Mouse (Mus musculus) adrenal gland, postnatal 10 days (tissue): ENCODE measurements around the gene Hoxd9. TPM values are rescaled to one million over a fixed set of nuclear protein-coding genes. Genes with fewer than 3 reads are reported as not detected.

Experiments used
- DNase-seq: peaks from one replicate; pipeline ENCODE4 v3.0.0; 2021; ENCODE audit warnings: mixed read lengths
- total RNA-seq, 2 experiments: library from RNA; stranded (reverse); gene quantifications; 2 replicates each; pipeline ENCODE4 v1.2.3; 2021

Gene Hoxd9
- total RNA-seq, 2 experiments from 2014 or later, result 4.6 TPM

DNA sequence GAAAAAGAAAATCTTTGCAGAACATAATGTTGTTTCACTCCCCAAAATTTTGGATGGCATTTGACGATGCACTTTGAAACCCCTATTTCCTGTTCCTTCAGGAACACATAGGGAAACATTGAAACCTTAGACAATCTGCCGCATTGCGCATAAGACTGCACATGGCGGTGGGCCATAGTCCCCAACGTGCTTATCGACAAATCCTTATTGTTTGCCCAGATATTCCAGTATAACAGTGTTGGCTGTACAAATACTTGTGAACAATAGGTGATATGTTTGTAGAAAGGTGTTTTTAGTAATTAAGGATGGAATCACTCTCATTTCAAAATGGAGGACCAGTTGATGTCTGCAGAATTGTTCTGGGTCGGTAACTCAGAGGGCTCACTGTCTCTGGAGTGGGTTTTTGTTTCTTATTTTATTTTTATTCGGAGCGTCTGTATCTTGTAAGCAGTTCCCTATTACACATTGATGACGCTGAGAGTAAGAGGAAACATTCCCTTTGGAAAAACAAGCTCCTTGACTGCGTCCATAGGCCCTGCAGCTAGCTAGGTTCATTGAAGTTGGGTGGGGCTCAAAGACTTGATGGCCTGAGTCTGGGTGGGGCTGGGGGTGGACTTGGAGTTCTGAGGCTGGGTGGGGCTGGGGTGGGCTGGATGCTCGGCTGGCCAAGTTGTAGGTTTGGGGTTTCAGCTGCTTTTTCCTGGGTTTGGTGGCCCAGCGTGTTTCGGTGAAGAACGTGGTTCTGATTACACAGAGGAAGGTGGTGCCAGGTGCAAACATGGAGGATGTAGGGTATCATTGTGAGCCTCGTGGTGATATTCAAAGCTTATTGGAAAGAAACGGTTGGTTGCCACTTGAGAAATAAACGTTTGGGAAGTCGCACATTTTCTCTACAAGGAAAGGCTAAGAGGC lies 16.0 kb downstream of the Hoxd9 start:
- DNase-seq, result peak; percentile 6

DNA sequence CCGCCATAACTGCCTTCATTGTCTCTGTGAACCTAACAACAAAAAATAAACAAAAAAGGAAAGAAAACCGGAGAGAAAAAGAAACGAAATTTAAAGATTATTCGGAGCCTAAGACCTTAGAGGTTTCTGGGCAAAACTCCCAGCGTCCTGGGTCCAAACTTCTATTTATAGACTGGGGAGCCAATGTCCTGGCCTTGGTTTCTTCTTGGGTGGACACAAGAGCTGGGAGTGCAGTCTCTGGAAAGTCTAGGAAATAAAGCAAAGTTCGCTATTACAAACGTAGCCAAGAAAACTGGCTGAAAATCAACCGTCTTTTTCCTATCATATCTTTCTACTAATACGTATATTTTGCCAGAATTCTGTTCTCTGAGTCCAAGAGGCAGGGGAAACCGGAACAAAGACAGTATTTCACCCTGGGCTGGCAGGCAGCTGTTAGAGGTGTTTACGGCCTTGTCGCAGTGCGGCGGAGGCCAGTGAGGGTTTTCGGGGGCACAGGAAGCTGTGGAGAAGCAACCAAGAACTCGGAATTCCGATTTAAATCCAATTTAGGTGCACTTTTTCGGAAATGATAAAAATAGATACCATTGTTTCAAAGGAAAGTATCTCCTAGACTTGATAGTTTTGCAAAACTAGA lies 16.7 kb downstream of the Hoxd9 start:
- DNase-seq, result peak; percentile 32

DNA sequence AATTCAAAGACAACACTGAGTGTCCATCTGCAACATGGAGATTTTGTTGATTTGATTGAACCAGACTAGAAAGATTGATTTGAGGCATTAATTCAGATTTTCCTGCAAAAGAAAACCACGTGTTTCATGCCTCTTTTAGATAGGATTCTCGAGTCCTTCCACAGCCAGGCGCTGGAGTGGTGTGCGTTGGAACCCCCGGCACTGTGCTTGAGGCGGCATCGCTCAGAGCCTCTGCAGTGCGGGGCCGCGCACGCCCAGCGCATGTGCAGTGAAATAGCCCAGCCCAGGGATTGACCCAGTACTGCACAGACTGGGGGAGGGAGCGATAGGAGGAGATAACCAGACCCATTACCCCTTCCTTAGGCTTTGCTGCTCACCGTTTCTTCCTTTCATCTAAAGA lies 17.4 kb downstream of the Hoxd9 start:
- DNase-seq, result peak; percentile 75

DNA sequence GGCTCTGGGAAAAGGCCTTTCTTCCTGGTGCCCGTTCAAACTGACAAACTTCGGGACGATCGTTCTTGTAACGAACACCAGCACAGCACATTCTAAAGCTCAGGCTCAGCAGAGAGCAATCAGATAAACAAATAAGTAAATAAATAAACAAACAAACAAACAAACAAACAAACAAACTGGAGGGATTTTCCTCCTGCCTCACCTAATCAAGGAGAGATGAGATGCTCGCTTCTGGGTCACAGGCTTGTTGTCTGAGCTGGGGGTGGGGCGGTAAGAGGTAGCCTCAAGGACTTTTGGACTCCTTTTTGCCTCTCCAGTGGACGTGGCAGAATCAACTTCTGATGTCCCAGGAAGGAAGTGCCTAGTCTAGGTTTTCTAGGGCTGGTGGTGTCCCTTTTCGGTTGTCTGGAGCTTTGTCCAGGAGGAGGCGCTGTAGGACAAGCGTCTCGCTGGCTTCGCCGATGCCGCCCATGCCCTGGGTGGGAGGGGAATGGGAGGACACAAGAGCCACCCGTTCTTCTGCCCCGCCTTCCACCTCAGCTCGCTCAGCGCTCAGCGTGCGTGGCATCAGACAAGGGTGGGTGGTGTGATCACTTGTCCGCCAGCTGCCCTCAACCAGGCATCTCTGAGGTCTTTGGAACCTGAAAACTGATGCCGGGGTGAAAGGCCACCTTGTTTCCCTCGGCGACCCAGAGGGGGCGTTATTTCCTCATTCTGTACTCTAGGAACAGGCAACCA lies 18.1 kb downstream of the Hoxd9 start:
- DNase-seq, result peak; percentile 97

DNA sequence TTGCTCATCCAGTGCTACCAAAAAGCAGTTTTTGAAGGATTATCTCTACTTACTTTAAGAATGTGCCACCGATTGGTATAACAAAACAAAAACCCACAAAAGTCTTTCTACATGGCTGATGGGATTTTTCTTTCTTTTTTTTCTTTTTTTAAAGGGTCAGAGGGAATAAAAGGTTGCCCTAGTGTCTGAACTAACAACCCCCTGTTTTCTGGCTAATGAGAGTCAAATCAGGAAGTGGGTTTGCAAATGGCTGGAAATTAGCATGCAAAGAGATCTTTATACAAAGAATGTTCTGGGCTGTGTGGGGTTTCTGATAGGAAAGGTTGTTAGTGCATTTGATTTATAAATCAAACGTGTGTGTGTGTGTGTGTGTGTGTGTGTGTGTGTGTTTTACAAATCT lies 22.9 kb downstream of the Hoxd9 start:
- DNase-seq, result no peak

DNA sequence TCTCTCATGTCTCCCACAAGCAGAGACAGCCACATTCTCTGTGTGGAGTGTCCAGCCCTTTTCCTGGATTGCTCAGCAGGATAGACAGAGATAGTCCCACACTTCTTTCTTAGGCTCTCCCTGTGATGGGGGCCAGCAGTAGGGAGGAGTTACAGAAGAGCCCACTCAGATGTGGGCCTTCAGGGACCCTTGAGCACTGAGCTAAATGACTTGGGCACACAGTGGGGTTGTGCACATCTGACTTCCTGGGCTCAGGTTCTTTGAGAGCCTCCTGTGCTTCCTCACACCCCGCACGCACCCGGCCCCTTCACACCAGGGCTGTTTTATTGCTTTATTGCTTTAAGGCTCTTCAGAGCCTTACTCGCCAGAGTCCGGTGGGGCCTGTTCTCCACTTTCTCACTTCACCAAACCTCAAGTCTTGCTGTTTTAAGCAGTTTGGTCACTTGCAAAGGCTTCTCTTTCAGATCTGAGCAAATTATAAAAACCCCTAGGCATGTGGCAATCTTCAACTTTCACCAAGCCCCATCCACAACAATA lies 23.5 kb downstream of the Hoxd9 start:
- DNase-seq, result no peak

DNA sequence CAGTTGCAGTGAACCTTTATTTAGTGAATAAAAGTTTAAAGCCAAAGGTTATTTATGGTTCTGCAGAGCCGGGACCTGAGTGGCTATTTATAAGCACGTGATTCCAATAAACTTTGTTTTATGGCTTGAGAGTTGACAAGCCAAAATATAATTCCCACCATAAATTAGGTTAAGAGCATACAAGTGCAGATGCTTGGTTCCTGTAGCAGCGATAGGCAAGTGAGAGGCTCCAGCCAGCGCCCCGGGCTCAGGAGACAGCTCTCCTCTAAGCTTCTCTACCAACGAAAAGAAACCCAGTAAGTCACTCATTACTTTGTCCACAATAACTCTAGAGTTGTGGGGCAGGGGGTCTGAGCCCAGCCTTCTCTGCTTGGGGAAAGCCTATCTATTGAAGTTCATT lies 24.4 kb downstream of the Hoxd9 start:
- no peak for DNase-seq

DNA sequence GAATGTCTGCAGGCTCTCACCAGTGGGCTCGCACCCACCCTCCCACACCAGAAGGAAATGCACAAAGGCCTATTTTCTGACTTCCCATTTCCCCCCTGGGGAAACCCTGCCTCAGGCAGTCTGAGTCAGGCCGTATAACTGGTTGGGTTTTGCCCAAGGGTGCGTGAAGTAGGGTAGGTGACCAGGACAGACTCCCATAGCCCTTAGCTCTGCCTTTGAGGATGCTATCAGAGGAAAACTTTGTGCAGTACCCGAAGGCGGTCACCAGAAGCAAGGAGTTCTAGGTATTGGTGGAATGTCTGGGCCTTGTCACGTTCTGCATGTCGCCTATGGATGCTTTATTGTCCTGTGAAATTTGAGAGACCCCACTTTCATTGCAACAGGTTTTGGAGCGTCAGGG lies 25.4 kb downstream of the Hoxd9 start:
- DNase-seq, result no peak

DNA sequence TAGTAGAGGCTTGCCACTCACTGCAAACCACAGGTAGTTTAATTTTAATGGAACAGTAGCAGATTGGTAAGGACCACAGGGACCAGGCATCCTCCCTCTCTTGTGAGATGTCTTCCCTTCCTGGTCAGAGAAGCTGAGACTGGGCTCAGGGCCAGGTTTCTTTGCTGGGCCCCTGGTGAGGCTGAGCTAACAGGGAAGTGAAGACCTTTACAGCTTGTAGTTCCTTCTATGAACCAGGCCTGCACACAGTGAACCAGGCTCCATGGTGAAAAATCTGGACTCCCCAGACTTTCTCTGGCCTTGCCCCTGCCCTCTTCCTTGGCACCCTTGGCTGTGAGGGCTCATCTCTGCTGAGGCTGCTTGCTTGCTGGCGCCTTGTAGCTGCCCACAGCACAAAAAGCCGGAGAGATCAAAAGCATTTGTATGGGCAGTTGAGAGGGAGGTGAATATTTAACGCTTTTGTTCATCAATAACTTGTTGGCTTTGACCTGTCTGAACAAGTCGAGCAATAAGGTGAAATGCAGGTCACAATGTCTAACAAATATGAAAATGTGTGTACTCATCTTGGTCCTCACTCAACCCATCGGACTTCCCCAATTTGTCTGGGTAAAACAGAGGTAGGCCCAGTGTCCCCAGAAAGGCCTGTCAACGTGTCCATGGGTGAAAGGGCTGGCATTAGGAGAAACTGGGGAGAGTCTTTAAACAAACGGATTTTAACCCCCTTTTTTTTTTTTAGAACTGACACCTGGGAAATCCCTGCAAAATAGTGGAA lies 26.9 kb downstream of the Hoxd9 start:
- DNase-seq, result peak; percentile 40

DNA sequence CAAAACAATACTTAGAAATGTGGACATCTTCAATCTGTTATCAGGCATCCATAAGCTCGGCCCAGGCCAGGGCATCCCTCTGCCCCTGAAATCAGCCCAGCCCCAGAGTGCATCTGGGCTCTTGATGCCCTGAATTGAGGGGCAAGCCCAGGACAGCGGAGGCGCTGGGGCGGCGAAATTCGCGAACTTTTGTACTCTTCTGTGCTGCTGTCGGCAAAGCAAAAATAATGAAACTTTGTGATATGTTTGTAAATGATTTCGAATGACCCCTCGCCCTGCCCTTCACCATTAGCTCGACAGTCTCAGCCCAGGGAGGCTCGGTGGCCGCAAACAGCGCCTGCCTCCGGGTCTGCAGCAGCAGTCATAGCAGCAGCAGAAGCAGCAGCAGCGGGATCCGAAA lies 27.6 kb downstream of the Hoxd9 start:
- DNase-seq, result no peak

DNA sequence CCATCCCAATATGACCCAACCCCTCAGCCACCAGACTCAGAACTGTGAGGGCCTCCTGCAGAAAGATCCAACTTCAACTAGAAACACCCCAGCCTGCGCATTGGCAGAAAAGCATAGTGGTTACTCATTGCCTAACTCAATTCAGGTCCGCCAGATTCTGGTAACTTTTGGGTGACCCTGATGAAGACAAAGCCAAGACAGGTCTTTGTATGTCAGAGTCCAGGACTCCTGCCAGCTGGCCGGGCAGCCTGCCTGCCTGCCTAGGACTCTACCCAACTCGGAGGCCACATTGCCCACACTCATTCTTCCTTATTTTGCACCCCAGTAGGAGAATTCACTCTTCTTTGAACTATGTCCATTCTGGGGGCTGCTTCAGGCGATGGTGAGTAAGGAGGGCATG lies 29.0 kb downstream of the Hoxd9 start, which contains the start of gene Gm28230:
TSS of gene Gm28230 (plus strand) at position 178 of the 400 bp plus-strand sequence.
- peak; percentile 66 for DNase-seq

DNA sequence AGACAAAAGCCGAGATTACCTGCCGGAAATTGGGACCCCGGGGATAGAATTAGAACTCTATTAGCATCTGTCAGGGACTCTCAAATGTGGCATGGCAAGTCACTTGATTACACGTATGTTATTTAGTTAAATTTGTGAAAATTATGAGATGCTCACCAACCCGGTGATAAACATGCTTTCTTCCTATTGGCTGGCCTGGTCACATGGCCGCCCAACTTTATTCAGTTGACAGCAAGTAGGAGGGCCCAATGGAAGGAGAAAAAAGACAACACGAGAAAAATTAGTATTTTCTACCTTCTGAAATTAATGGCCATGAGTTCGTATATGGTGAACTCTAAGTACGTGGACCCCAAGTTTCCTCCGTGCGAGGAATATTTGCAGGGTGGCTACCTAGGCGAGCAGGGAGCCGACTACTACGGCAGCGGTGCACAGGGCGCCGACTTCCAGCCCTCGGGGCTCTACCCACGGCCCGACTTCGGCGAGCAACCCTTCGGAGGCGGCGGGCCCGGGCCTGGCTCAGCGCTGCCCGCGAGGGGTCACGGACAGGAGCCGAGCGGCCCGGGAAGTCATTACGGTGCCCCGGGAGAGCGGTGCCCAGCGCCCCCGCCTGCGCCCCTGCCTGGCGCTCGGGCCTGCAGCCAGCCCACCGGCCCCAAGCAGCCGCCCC lies 29.6 kb downstream of the Hoxd9 start:
- no peak for DNase-seq

DNA sequence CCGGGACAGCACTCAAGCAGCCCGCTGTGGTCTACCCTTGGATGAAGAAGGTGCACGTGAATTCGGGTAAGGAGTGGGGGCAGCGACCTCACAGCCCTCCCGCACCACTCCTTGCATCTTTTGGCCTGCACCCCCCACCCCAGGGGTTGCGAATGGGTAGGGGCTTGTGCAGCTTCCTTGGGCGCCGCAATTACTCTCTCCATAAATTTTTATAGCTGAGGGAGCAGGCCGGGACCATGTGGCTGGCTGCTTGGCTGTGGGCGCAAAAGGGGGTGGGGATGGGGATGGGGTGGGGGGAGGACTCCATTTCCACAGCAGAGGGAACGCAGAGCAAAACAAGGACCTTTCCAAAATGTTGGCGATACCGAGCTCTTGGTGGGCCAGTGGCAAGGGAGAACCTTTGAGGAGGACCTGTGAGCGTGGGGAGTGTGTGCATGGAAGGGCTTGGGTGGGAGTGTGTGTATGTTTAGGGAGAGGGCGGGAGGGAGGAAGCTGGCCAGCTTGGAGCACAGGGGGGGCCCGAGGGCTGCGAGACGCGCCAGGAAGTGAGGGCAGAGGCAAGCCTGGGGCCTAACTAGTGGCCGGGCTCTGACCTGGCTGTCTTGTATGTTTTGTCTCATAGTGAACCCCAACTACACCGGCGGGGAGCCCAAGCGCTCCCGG lies 30.2 kb downstream of the Hoxd9 start:
- DNase-seq, result no peak

DNA sequence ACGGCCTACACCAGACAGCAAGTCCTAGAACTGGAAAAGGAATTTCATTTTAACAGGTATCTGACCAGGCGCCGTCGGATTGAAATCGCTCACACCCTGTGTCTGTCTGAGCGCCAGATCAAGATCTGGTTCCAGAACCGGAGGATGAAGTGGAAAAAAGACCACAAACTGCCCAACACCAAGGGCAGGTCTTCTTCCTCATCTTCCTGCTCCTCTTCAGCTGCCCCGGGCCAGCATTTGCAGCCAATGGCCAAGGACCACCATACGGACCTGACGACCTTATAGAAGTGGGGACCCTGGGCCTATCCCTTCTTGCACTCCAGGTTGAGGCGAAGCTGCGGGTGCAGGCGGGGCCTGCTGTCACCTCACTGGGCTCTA lies 30.8 kb downstream of the Hoxd9 start:
- DNase-seq, result no peak

DNA sequence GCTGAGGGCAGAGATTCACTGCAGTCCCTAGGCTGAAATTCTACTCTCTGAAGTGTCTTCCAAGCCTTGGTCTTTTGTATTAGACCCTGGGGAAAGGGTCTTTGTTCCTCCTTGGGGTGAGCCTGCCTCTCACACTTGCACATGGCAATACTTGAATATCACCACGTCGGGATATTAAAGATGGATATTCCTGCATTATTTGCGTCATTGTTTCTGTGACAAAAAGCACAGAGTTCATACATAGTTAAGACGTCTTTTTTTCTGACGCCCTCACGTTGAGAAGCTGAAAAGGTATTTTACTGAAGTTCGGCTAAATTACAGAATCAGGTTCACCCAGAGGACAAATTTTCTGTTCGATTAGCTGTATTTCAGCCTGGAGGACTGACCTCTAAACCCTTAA lies 32.8 kb downstream of the Hoxd9 start:
- no peak for DNase-seq

DNA sequence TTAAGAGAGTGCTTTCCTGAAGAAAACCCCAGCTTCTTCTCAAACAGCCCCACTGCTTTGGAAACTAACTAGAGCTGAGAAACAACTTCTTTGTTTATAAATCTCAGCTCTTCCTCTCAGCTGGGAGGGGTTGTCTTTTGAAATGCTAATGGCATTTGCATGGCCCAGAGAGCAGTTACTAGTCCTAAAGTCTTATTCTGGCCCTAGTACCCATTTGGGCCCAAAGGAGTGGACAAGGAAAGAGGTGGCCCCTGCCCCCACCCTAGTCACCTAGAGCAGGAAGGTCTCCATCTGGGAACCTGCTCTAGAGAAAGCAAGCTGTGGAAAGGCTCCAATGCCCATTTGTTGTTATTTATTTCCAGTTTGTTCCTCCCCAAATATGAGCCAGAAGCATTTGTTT lies 33.5 kb downstream of the Hoxd9 start:
- no peak for DNase-seq

DNA sequence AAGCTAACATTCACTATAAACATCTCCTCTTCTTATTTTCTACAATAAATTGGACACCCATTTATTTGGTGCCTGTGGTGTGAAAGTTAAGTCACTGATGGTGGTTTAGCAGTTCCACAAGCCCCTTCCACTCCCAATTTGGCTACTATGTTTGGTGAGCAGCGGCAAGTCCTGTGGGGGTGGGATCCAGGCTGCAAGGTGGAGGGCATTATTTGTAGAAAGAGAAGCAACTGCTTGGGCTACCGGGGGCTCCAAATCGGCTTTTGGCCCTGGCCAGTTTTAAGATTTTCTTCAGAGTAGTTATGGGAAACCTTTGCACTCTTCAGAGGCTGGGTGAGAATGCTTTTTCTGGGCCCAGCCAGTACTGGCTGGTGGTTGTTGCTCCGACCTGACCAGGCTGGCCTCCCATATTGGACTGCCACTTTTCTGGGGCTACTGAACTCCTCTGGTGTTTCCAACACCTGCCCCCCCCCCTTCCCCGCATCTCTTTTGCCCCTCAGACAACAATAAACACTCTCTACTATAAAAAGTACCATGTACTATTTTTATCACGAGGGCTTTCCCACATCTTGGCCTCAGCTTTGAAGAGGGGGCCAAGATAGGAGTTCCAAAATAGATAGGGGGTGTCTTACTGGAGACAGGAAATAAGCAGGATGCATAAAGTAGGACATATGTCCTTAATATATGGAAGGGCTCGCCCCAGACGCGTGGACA lies 34.4 kb downstream of the Hoxd9 start:
- no peak for DNase-seq

DNA sequence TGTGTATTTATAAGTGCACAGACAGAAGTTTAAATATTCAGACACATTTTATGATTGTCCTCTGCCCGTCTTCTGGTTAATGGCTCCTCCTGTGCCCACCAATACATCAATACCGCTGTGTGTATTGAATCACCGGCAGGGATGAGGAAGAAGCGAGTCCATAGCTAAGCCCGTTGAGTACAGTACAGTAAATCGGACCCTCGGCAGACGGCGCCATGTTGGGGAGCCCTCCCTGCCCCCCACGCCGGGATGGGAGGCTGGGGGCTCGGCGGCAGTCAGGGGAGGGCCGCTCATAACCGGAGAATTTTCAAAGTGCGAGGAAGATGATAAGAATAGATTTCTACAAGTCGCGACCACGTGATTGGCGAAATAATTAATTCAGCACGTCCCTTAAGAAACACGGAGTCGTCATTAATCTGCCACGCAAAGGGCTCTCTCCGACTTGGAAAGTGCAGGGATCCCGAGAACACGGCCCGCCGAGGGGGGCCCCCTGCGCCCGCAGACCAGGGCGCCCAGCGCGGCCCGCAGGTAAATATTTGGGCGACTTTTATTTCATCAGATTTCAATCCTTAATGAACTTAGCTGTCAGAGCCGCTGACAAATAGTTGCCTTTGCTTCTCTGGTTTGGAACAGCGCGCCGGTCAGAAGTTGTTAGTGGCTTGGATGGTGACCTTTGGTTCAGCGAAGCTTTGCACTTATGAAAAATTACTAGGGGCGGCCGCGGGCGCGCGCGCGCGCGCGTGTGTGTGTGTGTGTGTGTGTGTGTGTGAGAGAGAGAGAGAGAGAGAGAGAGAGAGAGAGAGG lies 35.2 kb downstream of the Hoxd9 start:
- no peak for DNase-seq

DNA sequence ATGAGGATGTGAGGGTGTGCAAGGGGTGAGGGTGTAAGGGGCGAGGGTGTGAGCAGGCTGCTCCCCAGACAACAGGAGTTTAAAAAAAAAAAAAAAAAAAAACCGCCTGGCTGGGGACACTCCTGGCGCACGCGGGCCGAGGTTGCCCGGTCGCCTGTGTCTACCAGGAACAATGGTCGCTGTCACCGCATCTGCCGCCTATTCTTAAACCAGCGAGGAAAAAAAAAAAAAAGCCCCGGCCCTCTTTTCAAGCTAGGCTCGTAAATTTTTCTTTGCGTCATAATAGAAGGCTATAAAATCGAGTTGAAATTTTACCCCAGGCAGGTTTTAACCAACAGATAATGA lies 35.8 kb downstream of the Hoxd9 start:
- no peak for DNase-seq
